Mouse (Mus musculus): ENCODE data around the gene Gjd3.
A peak's percentile ranks its signal among the peaks of the same experiment; 100 is the strongest.
"Not testable (repeated sequence)": the region's sequence is repeated elsewhere in the genome, so short reads cannot be mapped to it uniquely, and the experiment has no call there.

Gjd3 gene

DNA sequence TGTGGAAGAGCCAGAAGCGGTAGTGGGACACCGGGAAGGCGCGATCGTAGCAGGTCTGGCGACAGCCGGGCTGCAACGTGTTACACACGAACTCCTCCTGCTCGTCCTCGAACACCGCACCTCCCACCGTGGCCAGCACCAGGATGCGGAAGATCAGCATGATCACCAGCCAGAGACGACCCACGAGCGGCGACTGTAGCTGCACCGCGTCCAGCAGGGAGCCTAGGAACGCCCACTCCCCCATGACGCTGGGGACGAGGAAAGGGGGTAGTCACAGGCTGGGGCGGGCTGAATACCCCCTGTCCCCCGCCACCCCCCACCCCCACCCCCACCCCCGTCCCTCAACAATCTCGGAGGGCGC is at the start of gene Gjd3:
Gene Gjd3 (minus strand): TSS at position 244 of the 361 bp plus-strand sequence.
- DNase-seq (ENCODE audit: low read depth, low spot score), result no peak

DNA sequence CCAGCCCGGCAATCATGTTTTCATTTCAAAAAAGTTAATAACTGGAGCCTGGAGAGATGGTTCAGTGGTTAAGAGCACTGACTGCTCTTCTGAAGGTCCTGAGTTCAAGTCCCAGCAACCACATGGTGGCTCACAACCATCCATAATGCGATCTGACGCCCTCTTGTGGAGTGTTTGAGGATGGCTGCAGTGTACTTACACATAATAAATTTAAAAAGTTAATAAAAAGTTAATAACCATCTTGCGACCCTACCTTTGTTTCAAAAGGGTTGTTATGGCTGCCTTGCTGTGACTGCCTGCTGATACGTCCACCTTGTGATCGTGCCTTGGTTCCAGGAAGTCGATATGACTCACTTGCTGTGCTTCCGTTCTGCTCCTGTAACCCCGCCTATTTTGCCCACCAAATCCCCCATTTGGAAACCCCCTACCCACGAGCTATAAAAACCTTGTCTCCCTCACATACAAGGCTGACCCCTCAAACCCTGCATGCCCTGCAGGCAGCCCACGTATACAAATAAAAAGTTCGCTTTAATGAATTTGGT is 44.2 kb upstream of the Gjd3 start:
- no peak for DNase-seq (ENCODE audit: low read depth, low spot score)

DNA sequence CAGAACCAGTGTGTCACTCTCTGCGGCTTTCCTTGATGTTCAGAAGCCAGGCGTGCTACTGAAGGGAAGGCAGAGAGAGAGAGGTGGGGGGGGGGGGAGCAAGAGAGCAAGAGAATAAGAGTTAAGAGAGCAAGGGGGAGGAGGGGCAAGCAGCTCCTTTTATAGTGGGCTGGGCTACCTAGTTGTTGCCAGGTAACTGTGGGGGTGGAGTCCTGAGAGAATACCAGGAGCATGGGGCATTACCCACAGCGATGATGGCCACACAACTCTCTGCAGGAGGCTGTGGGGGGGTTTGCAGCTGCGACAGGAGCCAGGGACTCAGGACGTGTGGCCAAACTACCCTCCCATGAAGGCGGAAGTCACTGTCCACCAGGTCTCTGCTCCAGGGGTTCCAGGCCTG is 43.1 kb upstream of the Gjd3 start:
- no peak for DNase-seq (ENCODE audit: low read depth, low spot score)

DNA sequence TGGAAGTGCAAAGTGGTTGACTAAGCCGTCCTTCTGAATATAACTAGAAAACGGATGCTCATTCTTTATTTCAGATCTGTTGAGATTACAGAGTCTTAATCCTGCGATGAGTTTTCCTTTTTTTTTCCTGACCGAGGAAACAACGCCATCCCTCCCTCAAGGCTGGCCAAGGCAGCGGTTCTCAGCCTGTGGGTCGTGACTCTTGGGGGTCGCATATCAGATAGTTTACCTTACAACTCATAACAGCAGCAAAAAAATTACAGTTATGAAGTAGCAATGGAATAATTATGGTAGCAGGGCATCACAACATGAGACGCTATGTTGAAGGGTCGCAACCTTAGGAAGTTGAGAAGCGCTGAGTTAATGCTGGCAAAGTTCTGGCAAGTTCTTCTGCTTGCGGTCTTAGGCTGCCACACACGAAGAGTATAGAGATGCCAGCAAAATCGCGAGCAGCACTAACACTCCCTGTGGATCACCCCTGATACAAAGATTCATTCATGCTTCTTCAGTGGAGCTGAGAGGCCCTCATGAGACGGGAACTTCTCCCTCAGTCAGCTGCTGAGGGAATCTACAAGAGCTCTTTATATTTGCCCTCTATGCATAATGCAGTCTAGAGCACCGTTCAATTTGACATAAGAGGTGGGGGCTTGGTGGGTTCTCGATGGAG is 41.8 kb upstream of the Gjd3 start:
- no peak for DNase-seq (ENCODE audit: low read depth, low spot score)

DNA sequence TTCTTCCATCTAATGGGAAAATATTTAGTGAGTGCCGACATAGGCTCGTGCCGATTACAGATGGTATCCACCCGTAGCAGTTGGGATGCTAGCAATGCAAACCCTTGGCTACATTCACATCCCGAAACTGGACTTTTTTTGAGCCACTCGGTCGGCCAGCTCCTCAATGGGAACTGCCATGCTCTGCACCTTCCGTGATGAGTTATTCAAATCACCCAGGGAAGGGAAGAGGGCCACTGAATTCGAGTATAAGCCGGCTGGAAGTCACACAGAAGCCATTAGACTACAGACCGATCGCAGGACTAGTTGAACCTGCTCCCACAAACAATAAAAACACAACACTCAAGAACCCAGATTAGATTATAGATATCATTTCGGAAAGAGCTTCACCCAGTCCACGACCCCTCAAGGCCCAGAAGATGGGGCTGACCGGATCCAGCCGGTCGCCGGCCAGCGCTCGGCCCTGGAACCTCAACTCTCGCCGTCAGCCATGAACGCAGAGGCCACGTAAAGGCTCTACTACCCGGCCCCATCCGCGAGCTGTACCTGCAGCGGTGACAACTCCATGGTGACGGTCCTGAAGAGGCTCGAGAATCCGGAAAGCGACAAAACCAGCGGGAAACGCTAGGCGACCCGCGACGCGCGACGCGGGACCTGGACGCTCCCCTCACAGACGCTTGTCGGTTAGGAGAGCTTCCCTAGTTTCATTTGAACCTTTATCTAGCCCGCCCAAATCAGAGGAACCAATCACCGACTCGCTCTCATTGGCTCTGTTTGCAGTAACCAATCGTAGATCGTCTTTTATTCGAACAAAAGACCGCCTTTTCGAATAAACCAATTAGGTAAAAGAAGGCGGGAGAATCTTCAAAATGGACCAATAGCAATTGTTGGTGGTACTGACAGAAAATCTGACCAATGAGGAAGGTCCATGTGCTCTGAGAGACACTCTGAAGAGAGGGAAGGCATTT is 41.0 kb upstream of the Gjd3 start, which contains the start of gene Top2a:
Gene Top2a (minus strand): TSS at position 690 of the 968 bp plus-strand sequence.
- DNase-seq (ENCODE audit: low read depth, low spot score), result peak; percentile 99

DNA sequence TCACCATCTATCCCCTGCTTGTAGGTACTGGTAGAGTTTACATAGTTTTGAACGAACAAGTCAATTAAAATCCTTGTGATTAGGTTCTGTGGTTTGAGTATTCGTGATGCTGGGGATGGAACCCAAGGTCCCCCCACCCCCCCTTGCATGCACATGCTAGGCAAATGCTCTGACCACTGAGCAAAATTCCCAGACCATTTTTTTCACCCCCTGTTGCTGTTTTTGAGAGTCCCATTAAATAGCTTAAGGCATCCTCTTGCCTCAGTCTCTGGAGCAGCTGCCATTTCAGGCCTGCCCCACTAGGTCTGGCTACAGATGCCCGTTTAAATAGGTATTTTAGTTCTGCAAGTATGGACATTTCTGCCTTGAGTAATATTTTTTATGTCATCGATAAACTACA is 40.3 kb upstream of the Gjd3 start:
- peak; percentile 37 for DNase-seq (ENCODE audit: low read depth, low spot score)

DNA sequence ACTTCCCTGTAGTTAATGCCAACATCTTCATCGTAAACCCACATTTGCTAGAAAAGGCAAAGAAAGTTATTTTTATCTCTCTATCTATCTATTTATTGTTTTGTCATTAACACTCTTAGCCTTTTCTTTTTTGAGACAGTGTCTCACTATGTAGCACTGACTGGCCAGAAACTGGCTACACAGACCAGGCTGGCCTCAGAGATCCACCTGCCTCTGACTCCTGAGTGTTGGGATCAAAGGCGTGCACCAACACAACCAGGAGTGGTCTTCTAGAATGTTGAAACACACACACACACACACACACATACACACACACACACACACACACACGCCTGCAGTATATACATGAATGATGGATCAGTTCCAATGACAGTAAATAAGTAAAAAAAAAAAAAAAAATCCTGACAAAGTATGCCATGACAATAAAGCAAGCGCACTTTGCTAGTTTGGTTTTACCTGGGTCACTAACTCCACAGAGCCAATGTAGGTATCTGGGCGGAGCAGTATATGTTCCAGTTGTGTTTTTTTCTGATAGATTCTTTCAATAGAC is 39.6 kb upstream of the Gjd3 start:
- DNase-seq (ENCODE audit: low read depth, low spot score), result no peak

DNA sequence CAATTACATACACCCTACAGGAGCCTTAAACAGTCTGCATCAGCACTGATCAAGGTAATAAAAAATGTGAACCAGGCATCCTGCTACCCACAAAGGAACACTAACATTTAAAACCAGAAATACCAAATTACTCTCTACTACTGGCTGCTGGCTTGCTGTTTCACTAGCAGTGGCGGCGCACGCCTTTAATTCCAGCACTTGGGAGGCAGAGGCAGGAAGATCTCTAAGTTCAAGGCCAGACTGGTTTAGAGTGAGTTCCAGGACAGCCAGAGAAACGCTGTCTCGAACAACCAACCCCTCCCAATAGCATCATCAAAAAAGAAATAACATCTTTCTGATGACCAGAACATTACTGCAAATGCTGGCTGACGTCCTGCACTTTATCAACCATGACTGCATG is 37.0 kb upstream of the Gjd3 start:
- no peak for DNase-seq (ENCODE audit: low read depth, low spot score)

DNA sequence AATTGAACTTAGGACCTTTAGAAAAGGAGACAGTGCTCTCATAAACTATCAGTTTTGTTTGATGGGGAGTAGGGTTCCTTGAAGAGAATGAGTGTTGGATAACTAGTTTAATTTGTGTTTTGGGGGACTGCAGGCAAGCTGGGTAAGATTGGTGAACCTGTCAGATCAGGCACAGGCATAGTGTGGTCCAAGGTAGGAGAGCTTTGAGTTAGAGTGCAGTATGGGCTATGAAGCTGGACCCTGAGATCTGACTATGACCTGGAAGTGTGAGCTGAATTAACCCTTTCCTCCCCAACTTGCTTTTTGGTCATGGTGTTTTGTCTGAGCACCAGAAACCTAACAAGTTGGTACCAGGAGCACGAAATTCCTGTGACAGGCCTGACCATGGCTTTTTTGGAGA is 31.0 kb upstream of the Gjd3 start:
- no peak for DNase-seq (ENCODE audit: low read depth, low spot score)

DNA sequence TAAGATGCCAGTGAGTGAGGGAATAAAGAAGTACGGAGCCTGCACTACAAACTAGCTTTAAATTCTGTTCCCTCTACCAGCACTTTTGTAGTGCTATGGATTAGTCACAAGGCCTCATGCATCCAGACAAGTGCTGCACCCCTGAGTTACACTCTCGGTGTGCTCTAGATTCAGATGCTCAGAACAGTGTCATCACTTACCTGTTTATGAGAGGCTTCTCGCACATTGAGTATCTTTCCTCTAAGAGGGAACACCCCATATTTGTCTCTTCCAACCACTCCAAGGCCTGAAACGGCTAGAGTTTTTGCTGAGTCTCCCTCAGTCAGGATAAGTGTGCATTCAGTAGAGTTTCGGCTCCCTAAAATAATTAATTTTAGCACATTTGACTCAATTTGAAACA is 27.9 kb upstream of the Gjd3 start:
- DNase-seq (ENCODE audit: low read depth, low spot score), result no peak

DNA sequence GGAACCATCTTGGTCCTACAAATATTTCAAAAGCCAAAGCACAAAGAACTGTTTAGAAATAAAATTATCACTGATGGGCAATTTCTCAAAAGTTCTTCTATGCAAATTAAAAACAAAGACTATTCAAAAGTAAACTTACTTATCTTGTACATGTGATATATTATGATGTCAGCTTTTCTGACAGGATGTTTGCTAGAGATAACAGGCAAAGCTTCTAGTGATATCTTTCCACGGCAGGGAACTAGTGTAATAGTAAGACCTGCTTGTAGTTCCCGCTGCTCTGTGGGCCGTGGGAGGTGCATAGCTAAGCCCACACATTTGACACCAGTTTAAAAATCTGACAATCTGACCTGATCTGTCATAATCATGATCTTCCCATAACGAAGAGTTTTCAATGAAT is 27.3 kb upstream of the Gjd3 start:
- DNase-seq (ENCODE audit: low read depth, low spot score), result no peak

DNA sequence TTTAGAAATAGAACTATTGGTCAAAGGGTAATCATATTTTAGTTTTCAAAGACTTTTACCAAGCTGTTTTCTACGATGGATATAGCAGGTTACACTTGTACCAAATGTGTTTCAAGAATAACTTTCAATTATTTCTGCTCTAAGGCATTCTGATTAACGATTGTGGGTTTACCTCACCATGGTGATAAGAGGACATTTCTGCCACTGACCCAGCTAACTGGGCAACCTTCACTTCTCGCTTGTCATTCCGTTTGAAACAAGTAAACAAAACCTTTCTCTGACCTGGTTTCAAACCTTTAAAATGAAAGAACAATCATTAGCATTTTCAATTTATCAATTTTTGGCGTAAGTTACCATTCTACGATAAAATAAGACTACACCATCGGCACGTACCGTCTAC is 24.0 kb upstream of the Gjd3 start:
- no peak for DNase-seq (ENCODE audit: low read depth, low spot score)

DNA sequence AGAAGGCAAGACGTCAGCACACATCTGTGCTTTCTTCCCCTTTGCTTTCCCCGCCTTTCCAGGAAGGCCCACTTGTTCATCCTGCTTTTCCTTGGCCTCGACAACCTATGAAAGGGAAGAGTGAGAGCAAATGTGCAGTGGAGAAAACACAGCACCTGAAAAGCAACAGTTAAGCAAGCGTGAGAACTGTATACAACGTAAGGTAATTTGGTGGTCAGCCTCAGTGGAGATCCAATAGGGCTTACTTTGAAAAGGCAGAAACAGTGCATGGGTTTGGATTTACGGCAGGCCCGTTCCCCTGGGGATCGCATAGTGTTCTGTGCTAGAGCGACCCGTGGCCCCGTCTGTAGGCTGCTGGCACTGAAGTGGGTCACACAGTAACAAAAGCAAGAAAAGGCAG is 16.4 kb upstream of the Gjd3 start:
- DNase-seq (ENCODE audit: low read depth, low spot score), result no peak

DNA sequence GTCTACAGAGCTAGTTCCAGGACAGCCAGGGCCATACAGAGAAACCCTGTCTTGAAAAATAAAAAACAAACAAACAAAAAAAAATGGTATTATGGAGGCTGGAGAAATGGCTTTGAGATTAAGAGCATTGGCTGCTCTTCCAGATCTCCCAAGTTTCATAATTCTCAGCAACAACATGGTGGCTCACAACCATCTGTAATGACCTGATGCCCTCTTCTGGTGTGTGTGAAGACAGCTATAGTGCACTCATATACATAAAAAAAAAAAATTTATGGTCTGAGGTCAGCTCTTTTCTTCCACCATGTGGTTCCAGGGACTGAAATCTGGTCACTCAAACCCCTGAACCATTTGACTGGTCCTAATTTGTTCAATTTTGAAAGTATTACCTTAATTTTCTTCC is 16.0 kb upstream of the Gjd3 start:
- DNase-seq (ENCODE audit: low read depth, low spot score), result peak; percentile 55

DNA sequence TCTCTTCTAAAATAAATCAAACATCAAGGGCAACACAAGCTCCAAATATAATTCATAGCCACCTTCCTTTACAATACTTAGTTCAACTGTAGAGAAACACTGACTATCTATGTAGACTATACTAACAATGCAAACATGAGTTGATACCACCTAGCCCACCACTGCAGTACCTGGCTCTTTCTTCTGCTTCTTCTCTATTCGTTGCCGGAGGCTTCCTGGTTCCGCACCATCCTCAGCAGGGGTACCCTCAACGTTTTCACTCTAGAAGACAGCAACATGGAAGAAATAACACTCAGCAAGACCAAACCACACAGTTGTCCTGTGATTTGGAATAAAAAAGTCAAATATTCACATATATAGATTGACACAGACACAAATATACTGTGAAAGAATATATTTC is 14.8 kb upstream of the Gjd3 start:
- no peak for DNase-seq (ENCODE audit: low read depth, low spot score)

DNA sequence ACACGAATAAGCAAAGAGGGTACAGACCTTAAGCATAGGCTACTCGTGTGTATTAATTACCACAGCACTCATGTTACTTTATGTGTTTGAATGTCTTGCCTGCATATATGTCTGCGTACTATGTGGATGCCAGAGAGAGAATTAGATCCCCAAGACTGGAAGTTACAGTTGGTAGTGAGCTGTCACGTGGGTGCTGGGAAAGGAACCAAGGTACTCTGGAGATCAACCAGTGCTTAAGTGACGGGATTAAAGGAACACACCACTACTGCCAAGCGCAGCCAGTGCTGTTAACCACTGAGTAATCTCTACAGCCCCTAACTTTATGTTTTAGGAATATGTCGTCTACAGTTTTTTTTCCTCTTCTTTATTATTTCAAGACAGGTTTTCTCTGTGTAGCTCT is 13.2 kb upstream of the Gjd3 start:
- no peak for DNase-seq (ENCODE audit: low read depth, low spot score)

DNA sequence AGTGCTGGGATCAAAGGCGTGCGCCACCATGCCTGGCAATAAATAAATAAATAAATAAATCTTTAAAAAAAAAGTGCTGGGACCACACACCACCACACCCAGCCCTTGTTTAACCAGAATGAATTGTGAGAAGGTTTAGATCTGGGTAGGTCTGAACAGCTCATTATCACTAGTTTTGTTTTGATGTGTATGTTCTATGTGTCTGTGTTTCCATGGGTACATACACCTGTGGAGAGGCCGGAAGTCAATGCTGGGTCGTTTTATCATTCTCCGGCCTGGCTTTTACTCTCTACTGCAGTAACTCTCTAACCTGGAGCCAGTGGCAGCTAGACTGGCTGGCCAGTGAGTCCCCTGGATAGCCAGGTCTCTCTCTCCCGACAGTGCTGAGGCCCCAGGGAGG is 8.1 kb upstream of the Gjd3 start:
- no peak for DNase-seq (ENCODE audit: low read depth, low spot score)

DNA sequence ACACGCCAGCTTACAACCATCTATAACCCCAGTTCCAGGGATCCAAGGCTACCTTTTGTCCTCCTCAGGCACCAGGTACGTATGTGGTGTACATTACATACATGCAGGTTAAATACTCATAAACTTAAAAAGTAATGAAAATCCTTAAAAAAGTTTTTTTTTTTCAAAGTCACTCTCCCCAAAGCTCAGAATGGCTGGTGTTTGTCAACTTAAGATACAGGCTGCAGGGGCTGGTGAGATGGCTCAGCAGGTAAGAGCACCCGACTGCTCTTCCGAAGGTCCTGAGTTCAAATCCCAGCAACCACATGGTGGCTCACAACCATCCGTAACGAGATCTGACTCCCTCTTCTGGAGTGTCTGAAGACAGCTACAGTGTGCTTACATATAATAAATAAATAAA is 5.4 kb upstream of the Gjd3 start:
- not testable (repeated sequence) for DNase-seq (ENCODE audit: low read depth, low spot score)

DNA sequence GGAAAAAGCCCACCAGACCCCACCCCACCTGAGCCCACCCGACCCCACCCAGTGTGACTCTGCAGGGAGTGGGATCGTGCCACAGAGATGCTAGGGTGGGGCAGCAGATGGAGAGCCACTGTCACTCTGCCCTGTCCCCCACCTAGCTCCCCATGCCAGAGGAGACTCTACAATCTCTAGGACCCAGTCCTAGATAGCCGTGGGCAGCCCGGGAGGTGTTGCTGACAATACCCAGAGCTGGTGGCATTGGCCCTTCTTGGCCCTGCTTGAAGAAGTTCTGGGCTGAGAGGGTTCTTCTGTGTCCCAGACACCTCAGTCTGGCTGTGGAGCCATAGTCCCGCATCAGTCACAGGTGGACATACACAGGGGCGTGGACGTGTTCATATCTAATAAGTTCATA is 2.7 kb upstream of the Gjd3 start:
- DNase-seq (ENCODE audit: low read depth, low spot score), result no peak

DNA sequence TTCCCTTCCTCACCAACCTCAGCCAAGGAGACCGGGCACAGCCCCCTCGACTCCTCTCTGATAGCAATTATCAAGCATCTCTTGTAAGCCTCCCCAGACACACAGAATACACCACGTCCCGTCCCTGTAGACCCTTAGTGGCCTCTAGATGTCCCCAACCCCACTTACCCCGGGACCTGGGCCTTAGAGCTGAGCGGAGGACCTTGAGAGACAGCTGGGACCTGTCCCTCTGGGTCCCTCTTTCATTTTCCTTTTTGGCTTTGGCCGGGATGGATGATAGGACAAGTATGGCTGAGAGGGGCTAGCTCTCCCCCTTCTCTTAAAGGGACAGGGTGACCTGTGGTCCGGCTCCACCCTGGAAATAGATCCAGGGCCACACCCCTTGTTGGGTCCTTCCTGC is 735 bp upstream of the Gjd3 start:
- no peak for DNase-seq (ENCODE audit: low read depth, low spot score)

DNA sequence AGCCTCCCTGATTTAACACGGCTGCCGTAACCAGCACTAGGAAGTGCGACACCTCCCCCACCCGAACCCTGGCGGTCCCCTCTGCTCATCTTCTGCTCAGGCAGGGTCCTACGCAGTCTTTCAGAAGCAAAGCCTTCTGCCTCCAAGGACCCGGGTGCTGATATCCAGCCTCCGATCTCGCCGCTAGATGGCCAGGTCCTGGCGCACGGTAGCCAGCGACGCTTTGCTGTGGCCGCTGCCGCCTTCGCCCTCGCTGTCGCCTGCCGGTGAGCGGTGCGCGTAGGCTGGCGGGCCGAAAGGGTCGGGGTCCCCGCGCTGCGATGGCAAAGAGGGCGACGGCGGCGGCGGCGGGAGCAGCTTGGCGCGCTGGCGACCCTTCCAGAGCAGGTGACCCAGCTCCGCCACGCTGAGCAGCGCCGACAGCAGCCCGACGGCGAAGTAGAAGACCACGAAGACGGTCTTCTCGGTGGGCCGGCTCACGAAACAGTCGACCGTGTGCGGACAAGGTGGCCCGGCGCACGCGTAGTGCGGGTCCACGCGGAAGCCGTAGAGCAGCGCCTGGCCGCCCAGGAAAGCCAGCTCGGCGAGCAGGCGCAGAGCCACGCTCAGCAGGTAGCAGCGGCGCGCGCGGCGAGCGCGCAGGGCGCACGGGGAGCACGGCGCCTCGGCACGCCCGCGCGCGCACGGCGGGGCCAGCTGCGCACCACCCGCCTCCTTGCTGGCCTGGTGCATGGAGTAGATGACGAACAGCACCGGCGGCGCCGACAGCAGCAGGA is 631 bp downstream of the Gjd3 start:
- DNase-seq (ENCODE audit: low read depth, low spot score), result no peak
